Comparison of ENCODE assay signal across 8 mouse cellular contexts in genomic region chr12:102640436-102641163, GRCm38 (mm10).
DNase-seq lines count a peak whose midpoint lies in the region; ATAC-seq lines count a peak whose summit lies in the region.

No protein-coding gene starts in this region.

- 38% methylated on average over 9 of the region's 9 CpGs for WGBS in heart, embryonic 13.5 days

- H3K4me1 ChIP-seq in heart, embryonic 13.5 days, result peaks cover 33% of the 10 kb centered on the region

- H3K4me3 ChIP-seq in heart, embryonic 13.5 days, result no peak overlapping the region

- H3K9me3 ChIP-seq in heart, embryonic 13.5 days, result no peaks in the 10 kb centered on the region

- H3K4me2 ChIP-seq in heart, embryonic 13.5 days, result no peak overlapping the region

- peak overlapping the region; percentile 33; the same call in 1 of the 2 replicates for H3K9ac ChIP-seq in heart, embryonic 13.5 days

- DNase-seq in heart, adult 9 months (ENCODE audit: low spot score in 2 of 2), result no peak
- peak; percentile 91 to 93 for DNase-seq in cerebellum, adult 18-20 months
- peak; percentile 68 to 74 for DNase-seq in frontal cortex, postnatal 36 days (ENCODE audit: low spot score in 2 of 2)
- DNase-seq in left cerebral cortex, postnatal 4 days, result peak; percentile 92
- DNase-seq in testis, postnatal 10 days (ENCODE audit: low spot score), result no peak
- DNase-seq in gastrocnemius, adult 8-10 months (ENCODE audit: low spot score in 2 of 2), result no peak

- intact Hi-C loops in left cerebral cortex, postnatal 4 days (cut with DNase I), result no loop called here

- H3K27me3 ChIP-seq in heart, embryonic 13.5 days (replicated peaks), result no peaks in the 10 kb centered on the region

- ATAC-seq in heart, embryonic 13.5 days (ENCODE audit: extremely low read depth, insufficient number of reproducible peaks, low FRiP score, low TSS enrichment), result no peak
- no peak for ATAC-seq in megakaryocyte progenitor cell, adult 5-6 weeks (replicated peaks; ENCODE audit: poor library complexity)

- H3K27ac ChIP-seq in heart, embryonic 13.5 days (replicated peaks), result no peak overlapping the region

- H3K36me3 ChIP-seq in heart, embryonic 13.5 days, result no peaks in the 10 kb centered on the region

Comparison
In these comparisons a context has a peak if more than half of its experiments do, and no peak if none do; other contexts are left out.
1. DNase-seq: peak in cerebellum, adult 18-20 months (2 of 2), frontal cortex, postnatal 36 days (2 of 2) and left cerebral cortex, postnatal 4 days (single experiment); none in heart, adult 9 months (0 of 2), testis, postnatal 10 days (single experiment) and gastrocnemius, adult 8-10 months (0 of 2).